Mouse (Mus musculus): ENCODE results near the gene Kif26a. TPM values are rescaled to one million over a fixed set of nuclear protein-coding genes. Genes with fewer than 3 reads are reported as not detected.

Kif26a gene
- polyA plus RNA-seq, 1 experiment from 2014 or later, result 10.0 TPM

DNA sequence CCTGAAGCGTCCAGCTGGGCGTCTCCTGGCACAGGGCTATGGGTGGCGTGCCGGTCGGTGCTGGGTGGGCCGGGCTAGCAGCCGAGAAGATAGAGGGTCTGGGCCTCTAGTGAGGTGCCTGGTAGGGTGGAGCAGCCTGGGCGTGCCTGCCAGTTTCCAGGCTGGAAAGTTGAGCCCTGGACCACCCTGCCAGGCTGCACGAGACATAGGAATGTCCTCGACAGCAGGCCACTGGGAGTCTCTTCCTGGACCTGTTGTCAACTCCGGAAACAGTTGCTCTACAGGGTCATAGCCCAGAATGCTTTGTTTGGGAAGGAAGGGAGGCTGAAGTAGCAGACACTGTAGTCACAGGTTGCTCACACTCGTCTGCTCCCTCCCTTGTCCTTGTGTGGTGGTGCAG lies 7.6 kb downstream of the Kif26a start:
- H3K27ac ChIP-seq (replicated peaks), result no peak overlapping the region
- ATAC-seq (ENCODE audit: low FRiP score, low read depth), result no peak
- H3K36me3 ChIP-seq, result peaks cover 11% of the 10 kb centered on the region
- no peak overlapping the region for H3K4me2 ChIP-seq (replicated peaks)
- 81% methylated on average over 12 of the region's 12 CpGs for WGBS
- no peak overlapping the region for H3K4me3 ChIP-seq
- H3K4me1 ChIP-seq, result peaks cover 83% of the 10 kb centered on the region
- H3K9ac ChIP-seq (replicated peaks), result no peak overlapping the region
- no peaks in the 10 kb centered on the region for H3K9me3 ChIP-seq
- H3K27me3 ChIP-seq, result peaks cover 89% of the 10 kb centered on the region

- 48% methylated on average over 5 of the region's 5 CpGs for WGBS
These were observed 8.5 kb downstream of the Kif26a start for GRCm38 (mm10) chr12:112154476-112154875.

GRCm38 (mm10) chr12:112155218-112156051 lies 9.4 kb downstream of the Kif26a start:
- H3K4me3 ChIP-seq, result no peak overlapping the region
- 0 out of 2 replicates have a peak, but pooled peaks have one; percentile 16 for ATAC-seq (ENCODE audit: low FRiP score, low read depth)
- H3K27me3 ChIP-seq, result peaks cover 88% of the 10 kb centered on the region
- peak overlapping the region; percentile 2; the same call in 1 of the 2 replicates for H3K27ac ChIP-seq (replicated peaks)
- no peak overlapping the region; the same call in 1 of the 2 replicates for H3K9ac ChIP-seq (replicated peaks)
- peak overlapping the region; percentile 2; the same call in 1 of the 2 replicates for H3K4me2 ChIP-seq (replicated peaks)
- H3K36me3 ChIP-seq, result peaks cover 11% of the 10 kb centered on the region
- peaks cover 69% of the 10 kb centered on the region for H3K4me1 ChIP-seq
- H3K9me3 ChIP-seq, result no peaks in the 10 kb centered on the region
- 39% methylated on average over 16 of the region's 16 CpGs for WGBS

More at GRCm38 (mm10) chr12:112154476-112154875, 8.5 kb downstream of the Kif26a start:
- H3K9me3 ChIP-seq, result no peaks in the 10 kb centered on the region
- peaks cover 88% of the 10 kb centered on the region for H3K27me3 ChIP-seq
- no peak overlapping the region for H3K4me3 ChIP-seq
- peaks cover 77% of the 10 kb centered on the region for H3K4me1 ChIP-seq
- H3K4me2 ChIP-seq (replicated peaks), result 0 out of 2 replicates have a peak overlapping the region, but pooled peaks have one; percentile 14
- peaks cover 11% of the 10 kb centered on the region for H3K36me3 ChIP-seq
- peak overlapping the region; percentile 28; the same call in 1 of the 2 replicates for H3K9ac ChIP-seq (replicated peaks)
- H3K27ac ChIP-seq (replicated peaks), result no peak overlapping the region
- ATAC-seq (ENCODE audit: low FRiP score, low read depth), result no peak

GRCm38 (mm10) chr12:112156804-112157203 lies 10.8 kb downstream of the Kif26a start:
- Histone ChIP-seq H3K9ac (replicated peaks) (no peak overlapping the region), H3K4me1 (peaks cover 65% of the 10 kb centered on the region), H3K4me3 (no peak overlapping the region), H3K4me2 (replicated peaks) (no peak overlapping the region), H3K36me3 (peaks cover 11% of the 10 kb centered on the region), H3K27me3 (peaks cover 87% of the 10 kb centered on the region), H3K27ac (replicated peaks) (no peak overlapping the region), H3K9me3 (no peaks in the 10 kb centered on the region)
- WGBS, result 65% methylated on average over 6 of the region's 6 CpGs
- no peak for ATAC-seq (ENCODE audit: low FRiP score, low read depth)

GRCm38 (mm10) chr12:112158246-112158645 lies 12.2 kb downstream of the Kif26a start:
- Histone ChIP-seq H3K27me3 (peaks cover 83% of the 10 kb centered on the region), H3K4me2 (replicated peaks) (no peak overlapping the region), H3K4me3 (no peak overlapping the region), H3K4me1 (peaks cover 73% of the 10 kb centered on the region), H3K27ac (replicated peaks) (no peak overlapping the region), H3K9me3 (no peaks in the 10 kb centered on the region), H3K36me3 (peaks cover 11% of the 10 kb centered on the region), H3K9ac (replicated peaks) (no peak overlapping the region)
- 69% methylated on average over 8 of the region's 8 CpGs for WGBS
- ATAC-seq (ENCODE audit: low FRiP score, low read depth), result no peak

DNA sequence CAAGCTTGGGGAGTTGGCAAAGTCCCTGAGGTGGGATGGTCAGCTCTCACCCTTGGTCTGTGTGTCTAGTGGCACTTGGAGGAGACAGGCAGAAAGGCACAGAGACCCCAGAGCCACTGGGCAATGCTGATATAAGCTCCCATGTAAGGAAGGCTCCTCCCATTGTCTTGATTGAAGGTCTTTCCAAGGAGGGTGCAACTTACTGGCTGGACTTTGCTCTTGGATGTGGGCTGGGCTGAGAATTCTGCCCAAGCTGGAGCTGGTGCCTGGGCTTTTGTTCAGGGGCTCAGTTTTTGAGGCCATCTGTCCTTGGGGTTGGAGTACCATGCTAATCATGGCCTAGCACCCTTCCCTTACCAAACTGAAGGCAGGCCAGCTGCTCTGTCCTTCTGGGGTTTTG lies 12.8 kb downstream of the Kif26a start:
- Histone ChIP-seq H3K4me1 (peaks cover 73% of the 10 kb centered on the region), H3K27ac (replicated peaks) (no peak overlapping the region), H3K27me3 (peaks cover 79% of the 10 kb centered on the region), H3K4me3 (no peak overlapping the region), H3K9me3 (no peaks in the 10 kb centered on the region), H3K4me2 (replicated peaks) (no peak overlapping the region), H3K36me3 (peaks cover 11% of the 10 kb centered on the region), H3K9ac (replicated peaks) (no peak overlapping the region)
- no peak for ATAC-seq (ENCODE audit: low FRiP score, low read depth)

DNA sequence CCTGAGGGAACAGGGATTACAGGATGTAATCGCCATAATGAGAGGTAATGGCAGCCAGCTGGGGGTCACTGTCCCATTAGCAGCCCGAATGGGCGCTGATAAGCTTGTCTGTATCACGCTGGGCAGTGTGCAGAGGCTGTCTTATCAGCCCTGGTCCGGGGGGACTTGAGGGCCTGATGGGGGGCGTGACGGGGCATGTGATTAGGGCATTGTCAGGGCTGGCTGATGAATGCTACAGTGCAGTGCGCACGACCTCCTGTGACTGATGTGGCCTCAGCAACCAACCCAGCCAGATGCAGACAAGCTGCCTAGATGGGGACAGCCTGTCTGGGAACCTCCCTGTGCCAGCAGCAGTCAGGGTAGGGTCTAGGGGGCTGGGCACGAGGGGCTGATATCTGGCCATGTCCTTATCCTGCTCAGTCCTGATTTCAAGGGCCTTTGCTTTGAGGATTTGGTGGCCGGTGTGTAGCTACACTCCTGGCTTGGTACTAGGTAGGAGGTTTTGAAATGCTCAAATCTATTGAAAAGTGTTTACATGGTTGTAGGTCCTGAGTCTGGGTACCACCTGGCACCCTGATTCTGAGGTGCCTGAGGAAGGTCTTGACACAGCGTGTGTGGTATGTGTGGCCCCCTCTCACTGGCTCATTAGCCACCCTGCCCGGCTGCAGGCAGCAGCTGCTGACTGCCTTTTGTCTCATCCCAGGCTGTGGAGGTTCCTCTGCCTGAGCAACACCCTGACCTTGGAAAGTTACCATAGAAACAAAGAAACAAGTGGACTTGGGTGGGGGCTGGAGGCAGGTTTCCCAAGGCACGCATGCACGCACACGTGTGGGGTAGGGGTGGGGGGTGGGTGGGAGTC lies 18.2 kb downstream of the Kif26a start:
- H3K4me3 ChIP-seq, result no peak overlapping the region
- no peaks in the 10 kb centered on the region for H3K9me3 ChIP-seq
- peak overlapping the region; percentile 12; the same call in 1 of the 2 replicates for H3K4me2 ChIP-seq (replicated peaks)
- 11% methylated on average over 16 of the region's 16 CpGs for WGBS
- H3K36me3 ChIP-seq, result no peaks in the 10 kb centered on the region
- ATAC-seq (ENCODE audit: low FRiP score, low read depth), result peak; percentile 84
- H3K9ac ChIP-seq (replicated peaks), result 0 out of 2 replicates have a peak overlapping the region, but pooled peaks have one; percentile 20
- peaks cover 54% of the 10 kb centered on the region for H3K4me1 ChIP-seq
- peaks cover 58% of the 10 kb centered on the region for H3K27me3 ChIP-seq
- peak overlapping the region; percentile 79 for H3K27ac ChIP-seq (replicated peaks)

DNA sequence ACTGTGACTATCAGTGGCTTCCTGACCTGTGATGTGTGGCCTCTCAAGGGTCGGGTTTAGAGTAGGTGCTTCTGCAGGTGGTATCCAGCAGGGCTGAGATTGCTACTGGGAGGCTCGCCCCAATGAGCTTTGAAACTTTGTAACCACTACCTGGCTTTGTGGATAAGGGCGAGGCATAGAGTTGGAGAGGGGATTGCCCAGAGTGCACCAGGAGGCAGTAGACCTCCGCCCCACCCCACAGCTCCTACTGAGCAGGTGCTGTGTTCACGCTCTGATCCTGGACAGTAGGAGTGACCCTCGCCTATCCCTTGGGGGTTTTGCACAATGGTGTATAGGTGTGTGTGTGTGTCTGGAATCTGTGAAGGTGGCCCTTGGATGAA lies 18.8 kb downstream of the Kif26a start:
- Histone ChIP-seq H3K27me3 (peaks cover 59% of the 10 kb centered on the region), H3K9ac (replicated peaks) (no peak overlapping the region), H3K4me1 (peaks cover 61% of the 10 kb centered on the region), H3K4me2 (replicated peaks) (no peak overlapping the region), H3K36me3 (0 out of 2 replicates have a peak, but pooled peaks cover 3% of the 10 kb centered on the region), H3K4me3 (no peak overlapping the region), H3K27ac (replicated peaks) (peak overlapping the region; percentile 79), H3K9me3 (no peaks in the 10 kb centered on the region)
- 71% methylated on average over 6 of the region's 6 CpGs for WGBS
- ATAC-seq (ENCODE audit: low FRiP score, low read depth), result no peak

DNA sequence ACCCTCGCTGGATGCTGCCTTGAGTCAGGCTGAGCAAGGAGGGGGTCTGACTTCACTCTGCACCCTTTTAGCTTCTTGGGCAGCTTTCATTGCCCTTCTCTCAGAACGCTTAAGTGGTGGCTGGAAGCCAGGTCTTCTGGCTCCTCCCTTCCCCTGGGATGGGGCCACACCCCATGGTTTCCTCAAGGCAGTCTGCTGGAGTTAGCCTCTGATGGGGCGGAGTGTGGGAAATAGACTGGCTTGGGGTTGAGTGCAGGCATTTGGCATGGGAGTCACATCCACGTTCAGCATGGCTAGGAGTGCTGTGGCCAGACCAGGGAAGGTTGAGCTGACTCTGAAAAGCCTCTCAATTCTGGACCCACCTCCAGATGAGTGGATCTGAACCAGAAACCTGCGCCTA lies 23.2 kb downstream of the Kif26a start:
- no peak overlapping the region for H3K4me2 ChIP-seq (replicated peaks)
- H3K4me3 ChIP-seq, result no peak overlapping the region
- ATAC-seq (ENCODE audit: low FRiP score, low read depth), result no peak
- H3K9me3 ChIP-seq, result no peaks in the 10 kb centered on the region
- peaks cover 19% of the 10 kb centered on the region for H3K36me3 ChIP-seq
- H3K27me3 ChIP-seq, result peaks cover 51% of the 10 kb centered on the region
- H3K4me1 ChIP-seq, result peaks cover 57% of the 10 kb centered on the region
- 79% methylated on average over 5 of the region's 5 CpGs for WGBS
- no peak overlapping the region for H3K9ac ChIP-seq (replicated peaks)
- peak overlapping the region; percentile 15; the same call in 1 of the 2 replicates for H3K27ac ChIP-seq (replicated peaks)

DNA sequence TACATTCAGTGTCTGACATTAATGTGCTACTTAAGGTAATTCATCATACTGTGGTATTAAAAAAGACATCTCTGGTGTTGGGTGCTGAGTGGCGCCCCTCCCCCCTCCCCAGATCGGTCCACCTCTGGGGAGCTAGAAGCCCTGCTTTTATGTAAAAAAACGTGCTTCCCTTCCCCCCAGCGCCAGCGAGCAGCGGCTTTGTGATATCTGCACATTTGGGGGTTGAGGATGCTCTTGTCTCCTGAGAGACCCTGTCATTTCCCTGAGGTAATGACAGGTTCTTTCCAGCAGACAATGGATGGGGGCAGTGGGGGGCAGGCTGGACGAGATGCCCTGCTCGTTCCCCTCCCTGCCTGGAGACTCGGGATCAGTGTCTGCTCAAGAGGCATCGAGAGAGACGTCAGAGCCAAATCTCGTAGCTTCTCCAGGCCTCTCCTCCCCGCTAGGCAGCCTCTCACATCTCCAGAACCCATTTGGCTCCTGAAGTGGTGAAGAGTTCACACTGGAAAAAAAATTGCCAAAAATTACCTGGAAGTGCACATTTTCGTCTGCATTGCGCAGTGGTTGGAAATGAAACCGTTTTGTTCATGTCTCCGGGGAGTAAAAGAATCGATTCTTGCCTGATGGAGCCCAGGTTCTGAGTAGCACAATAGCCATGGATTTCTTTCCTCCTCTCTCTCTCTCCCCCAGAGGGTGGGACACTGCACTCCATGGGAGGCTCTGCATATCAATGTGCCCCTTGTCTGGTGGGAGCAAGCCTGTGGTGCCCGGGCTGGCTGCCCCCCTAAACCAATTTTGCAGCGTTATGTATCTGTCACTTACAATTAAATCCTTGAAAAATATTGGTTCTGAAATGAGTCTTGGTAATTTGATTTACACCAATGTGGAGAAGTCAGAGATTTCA lies 24.9 kb downstream of the Kif26a start:
- Histone ChIP-seq H3K27ac (replicated peaks) (peak overlapping the region; percentile 67), H3K9me3 (no peaks in the 10 kb centered on the region), H3K4me1 (peaks cover 41% of the 10 kb centered on the region), H3K4me2 (replicated peaks) (peak overlapping the region; percentile 10), H3K27me3 (peaks cover 48% of the 10 kb centered on the region), H3K4me3 (no peak overlapping the region), H3K9ac (replicated peaks) (no peak overlapping the region), H3K36me3 (peaks cover 36% of the 10 kb centered on the region)
- WGBS, result 15% methylated on average over 20 of the region's 20 CpGs
- ATAC-seq (ENCODE audit: low FRiP score, low read depth), result no peak

- Histone ChIP-seq H3K4me1 (peaks cover 39% of the 10 kb centered on the region), H3K4me2 (replicated peaks) (peak overlapping the region; percentile 10; the same call in 1 of the 2 replicates)
- WGBS, result 95% methylated on average over 1 of the region's 1 CpGs
These were observed 25.6 kb downstream of the Kif26a start for GRCm38 (mm10) chr12:112171657-112172056.

More at GRCm38 (mm10) chr12:112171657-112172056, 25.6 kb downstream of the Kif26a start:
- Histone ChIP-seq H3K27me3 (peaks cover 44% of the 10 kb centered on the region), H3K36me3 (peaks cover 43% of the 10 kb centered on the region), H3K9me3 (no peaks in the 10 kb centered on the region), H3K27ac (replicated peaks) (peak overlapping the region; percentile 67), H3K4me3 (no peak overlapping the region), H3K9ac (replicated peaks) (no peak overlapping the region)
- no peak for ATAC-seq (ENCODE audit: low FRiP score, low read depth)

Measured in midbrain, embryonic 12.5 days (tissue).